Mouse (Mus musculus) heart, adult 2 months (tissue): ENCODE measurements around the gene Maml2. TPM values are rescaled to one million over a fixed set of nuclear protein-coding genes. Genes with fewer than 3 reads are reported as not detected.

Source experiments
- DNase-seq, 2 experiments: peaks; one replicate each; pipeline ENCODE4 v3.0.0; 2021
- H3K27ac ChIP-seq: fragments of 200-600 bp; 2 replicates; pipeline ENCODE4 v1.8.1; 2022
- H3K27me3 ChIP-seq: fragments of 200-500 bp; 2 replicates; pipeline ENCODE4 v1.6.1; 2012; ENCODE audit warnings: mild to moderate bottlenecking, low read length, inconsistent platforms, mixed read lengths; ENCODE audit not compliant: control insufficient read depth, insufficient read depth
- H3K36me3 ChIP-seq: fragments of 200-500 bp; 2 replicates; pipeline ENCODE4 v1.6.1; 2012; ENCODE audit warnings: low read length, inconsistent platforms; ENCODE audit not compliant: control insufficient read depth, insufficient read depth
- H3K4me1 ChIP-seq: fragments of 200-500 bp; 2 replicates; pipeline ENCODE4 v1.6.1; 2011; ENCODE audit warnings: low read length; ENCODE audit not compliant: control insufficient read depth, insufficient read depth
- H3K4me3 ChIP-seq: fragments of 200-600 bp; 2 replicates; pipeline ENCODE4 v1.8.1; 2022
- H3K79me2 ChIP-seq: fragments of 200-500 bp; replicated peaks from 2 replicates; pipeline ENCODE4 v1.6.1; 2012; ENCODE audit warnings: mild to moderate bottlenecking, inconsistent platforms, low read length, moderate library complexity, mixed read lengths; ENCODE audit not compliant: control insufficient read depth, insufficient read depth
- H3K9ac ChIP-seq: fragments of 200-500 bp; 2 replicates; pipeline ENCODE4 v1.6.1; 2012; ENCODE audit warnings: low read depth, mild to moderate bottlenecking, control low read depth, inconsistent platforms, low read length, mixed read lengths
- CTCF ChIP-seq: fragments of 200-600 bp; IDR thresholded peaks from 2 replicates; pipeline ENCODE4 v1.8.1; 2022; ENCODE audit warnings: antibody characterized with exemption, mild to moderate bottlenecking, moderate library complexity
- EP300 ChIP-seq: fragments of 200-500 bp; IDR thresholded peaks from 2 replicates; pipeline ENCODE4 v1.6.1; 2011; ENCODE audit warnings: low read depth, low read length, control low read depth; ENCODE audit not compliant: insufficient read depth
- POLR2A ChIP-seq: fragments of 200-500 bp; IDR thresholded peaks from 2 replicates; pipeline ENCODE4 v1.6.1; 2011; ENCODE audit warnings: mild to moderate bottlenecking, low read depth, low read length, control low read depth; ENCODE audit not compliant: insufficient read depth
- WGBS: fragments of 180-500 bp; shearing (Covaris S2); methylation state at CpG from one replicate; pipeline ENCODE4 v1.1.7; 2018; 5-methylcytosine and 5-hydroxymethylcytosine counted together
- intact Hi-C: fragments of 180-260 bp; cut with DNase I; formaldehyde crosslinking; loops from one replicate; pipeline ENCODE4 v1.15.1; 2025
- polyA plus RNA-seq: library from polyadenylated mRNA; depleted of rRNA; stranded (reverse); fragments of >200 nt; gene quantifications from 2 replicates; pipeline ENCODE4 v1.2.3, GENCODE M21; 2012
- total RNA-seq, 2 experiments: library from RNA; stranded (reverse); gene quantifications; 2 replicates each; pipeline ENCODE4 v1.2.3; 2021

Gene Maml2
- total and polyA plus RNA-seq, 3 experiments, result 4.8 to 6.5 (median 5.7) TPM

DNA sequence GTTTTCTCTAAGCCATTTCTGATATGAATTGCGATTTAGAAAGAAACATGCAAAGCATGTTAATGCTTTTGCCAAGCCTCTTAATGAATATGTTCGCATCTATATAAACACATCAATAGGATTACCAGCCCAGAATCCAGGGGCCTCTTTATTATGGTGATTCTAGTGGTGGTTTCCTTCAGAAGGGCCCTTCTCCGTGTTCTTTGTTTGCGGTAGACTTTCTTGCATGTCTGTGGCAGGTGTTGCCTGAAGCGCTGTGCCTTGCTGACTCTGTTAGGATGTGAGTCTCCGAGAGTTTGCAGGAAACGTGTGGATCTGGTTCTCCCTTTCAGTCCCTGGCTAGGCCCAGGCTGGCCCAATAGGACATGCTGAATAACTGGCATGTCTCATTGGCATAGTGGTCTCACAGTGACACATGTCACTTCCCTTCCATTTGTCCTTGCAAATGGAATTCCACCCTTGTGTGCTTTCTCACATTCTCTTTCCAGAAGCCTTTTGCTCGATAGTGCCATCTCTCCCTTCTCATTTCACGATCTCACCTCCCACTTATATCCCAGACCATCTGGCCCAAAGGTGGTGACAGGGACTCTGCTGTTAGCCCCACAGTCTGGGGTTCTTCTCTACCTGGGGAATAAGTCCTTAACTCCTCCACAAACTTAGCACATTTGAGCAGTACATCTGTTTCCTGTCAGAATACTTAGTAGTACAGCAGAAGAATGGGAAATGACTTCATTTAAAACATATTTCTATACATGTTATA is 224.5 kb downstream of the Maml2 start:
- DNase-seq, result no peak
- H3K4me1 ChIP-seq, result peaks cover 18% of the 10 kb centered on the region
- H3K9ac ChIP-seq, result no peak overlapping the region
- intact Hi-C loops, result no loop called here
- H3K27ac ChIP-seq, result no peak overlapping the region
- no peaks in the 10 kb centered on the region for H3K27me3 ChIP-seq
- WGBS, result 70% methylated on average over 9 of the region's 9 CpGs
- no peaks in the 10 kb centered on the region for H3K79me2 ChIP-seq
- no peak overlapping the region for H3K4me3 ChIP-seq
- TF ChIP-seq POLR2A, result no peak
- TF ChIP-seq CTCF, result no peak
- TF ChIP-seq EP300, result no peak
- H3K36me3 ChIP-seq, result peaks cover 5% of the 10 kb centered on the region; the same call in 1 of the 2 replicates

GRCm38 (mm10) chr9:13523046-13523445 is 225.3 kb downstream of the Maml2 start:
- Histone ChIP-seq H3K4me1 (peaks cover 17% of the 10 kb centered on the region), H3K27me3 (no peaks in the 10 kb centered on the region), H3K4me3 (no peak overlapping the region), H3K9ac (no peak overlapping the region), H3K36me3 (peaks cover 2% of the 10 kb centered on the region; the same call in 1 of the 2 replicates), H3K79me2 (no peaks in the 10 kb centered on the region), H3K27ac (no peak overlapping the region)
- TF ChIP-seq POLR2A, result no peak
- TF ChIP-seq CTCF, result no peak
- no peak for TF ChIP-seq EP300
- intact Hi-C loops, result no loop called here
- DNase-seq, result no peak
- WGBS, result 70% methylated on average over 3 of the region's 3 CpGs

DNA sequence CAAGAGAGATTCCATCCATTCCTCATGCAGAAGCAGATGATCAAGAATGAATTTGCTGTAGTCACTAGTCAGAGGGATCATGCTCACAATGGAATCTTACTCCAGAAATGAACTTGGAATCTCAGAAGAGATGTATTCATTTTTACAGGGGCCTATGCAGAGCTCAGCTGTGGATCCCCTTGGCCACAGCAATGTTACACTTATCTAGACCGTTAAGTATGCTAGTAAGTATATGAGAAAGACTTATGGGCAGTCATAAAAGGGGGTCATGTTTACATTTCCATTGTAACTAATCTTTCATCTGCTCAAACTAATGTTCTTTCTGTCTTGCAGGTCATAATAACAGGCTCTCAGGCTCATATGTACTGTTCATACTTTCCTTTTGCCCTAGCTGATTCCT is 227.3 kb downstream of the Maml2 start:
- H3K9ac ChIP-seq, result no peak overlapping the region
- TF ChIP-seq CTCF (no peak), POLR2A (no peak), EP300 (no peak)
- H3K27ac ChIP-seq, result no peak overlapping the region
- H3K4me3 ChIP-seq, result no peak overlapping the region
- H3K27me3 ChIP-seq, result no peaks in the 10 kb centered on the region
- intact Hi-C loops, result no loop called here
- DNase-seq, result no peak
- H3K36me3 ChIP-seq, result peaks cover 2% of the 10 kb centered on the region; the same call in 1 of the 2 replicates
- 93% methylated on average over 1 of the region's 1 CpGs for WGBS
- peaks cover 11% of the 10 kb centered on the region for H3K4me1 ChIP-seq
- no peaks in the 10 kb centered on the region for H3K79me2 ChIP-seq

DNA sequence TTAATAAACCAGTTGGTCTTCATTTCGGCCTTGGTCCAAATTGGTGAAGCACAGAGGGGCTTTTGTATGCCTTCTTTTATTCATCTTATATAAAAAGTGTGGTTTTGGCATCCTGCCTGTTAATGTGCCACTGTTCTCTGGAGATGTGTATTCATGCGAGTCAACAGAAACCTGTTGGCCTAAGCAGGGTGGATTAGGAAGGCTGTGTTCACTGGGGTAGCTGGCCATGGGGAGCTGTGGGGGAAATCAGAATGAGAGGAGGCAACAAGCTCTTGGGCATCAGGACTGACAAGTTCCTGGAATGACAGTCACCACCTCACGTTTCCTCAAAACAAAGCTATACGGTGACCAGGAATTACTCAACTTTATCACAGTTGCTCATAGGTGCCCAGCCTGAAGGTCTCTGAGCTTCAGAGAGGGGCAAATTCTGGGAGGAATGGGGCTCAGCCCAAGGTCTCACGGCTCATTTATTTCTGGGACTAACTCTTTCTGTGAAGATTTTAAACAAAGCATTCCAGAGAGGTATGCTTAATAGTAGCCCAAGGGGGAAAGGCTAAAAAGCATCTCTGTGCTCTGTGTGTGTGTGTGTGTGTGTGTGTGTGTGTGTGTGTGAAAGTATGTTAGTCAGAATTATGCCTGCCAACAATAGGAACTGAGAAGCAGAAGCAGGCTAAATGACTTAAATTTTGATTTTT is 228.0 kb downstream of the Maml2 start:
- Histone ChIP-seq H3K36me3 (peaks cover 2% of the 10 kb centered on the region; the same call in 1 of the 2 replicates), H3K4me1 (peaks cover 14% of the 10 kb centered on the region), H3K4me3 (no peak overlapping the region), H3K9ac (no peak overlapping the region), H3K27me3 (no peaks in the 10 kb centered on the region), H3K27ac (no peak overlapping the region), H3K79me2 (no peaks in the 10 kb centered on the region)
- WGBS, result 76% methylated on average over 5 of the region's 5 CpGs
- TF ChIP-seq POLR2A, result no peak
- TF ChIP-seq EP300, result no peak
- TF ChIP-seq CTCF, result no peak
- DNase-seq, result no peak
- intact Hi-C loops, result no loop called here

DNA sequence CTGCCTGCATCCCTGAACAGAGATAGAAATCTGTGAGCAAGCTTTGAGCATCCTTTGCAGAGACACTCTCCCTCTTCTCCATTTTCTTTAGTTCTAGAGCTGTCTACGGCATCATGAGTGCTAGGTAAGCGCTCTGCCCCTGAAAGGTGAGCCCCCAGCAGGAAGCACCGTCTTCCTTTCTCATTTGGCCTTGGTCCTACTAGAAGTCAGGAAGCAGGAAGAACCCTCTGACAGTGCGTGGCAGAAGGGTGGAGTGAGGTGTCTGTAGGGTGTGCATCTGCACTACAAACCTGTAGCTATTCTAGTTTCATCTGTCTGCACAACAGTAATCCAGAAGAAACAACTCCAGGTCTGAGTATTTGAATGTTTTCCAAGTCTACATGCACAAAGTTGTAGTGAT is 232.8 kb downstream of the Maml2 start:
- no peak for TF ChIP-seq CTCF
- TF ChIP-seq POLR2A, result no peak
- TF ChIP-seq EP300, result no peak
- DNase-seq, result no peak
- Histone ChIP-seq H3K79me2 (no peaks in the 10 kb centered on the region), H3K4me3 (no peak overlapping the region), H3K4me1 (peaks cover 10% of the 10 kb centered on the region), H3K36me3 (no peaks in the 10 kb centered on the region), H3K27ac (no peak overlapping the region), H3K9ac (no peak overlapping the region), H3K27me3 (no peaks in the 10 kb centered on the region)
- 48% methylated on average over 4 of the region's 4 CpGs for whole genome bisulfite sequencing
- intact Hi-C loops, result no loop called here

DNA sequence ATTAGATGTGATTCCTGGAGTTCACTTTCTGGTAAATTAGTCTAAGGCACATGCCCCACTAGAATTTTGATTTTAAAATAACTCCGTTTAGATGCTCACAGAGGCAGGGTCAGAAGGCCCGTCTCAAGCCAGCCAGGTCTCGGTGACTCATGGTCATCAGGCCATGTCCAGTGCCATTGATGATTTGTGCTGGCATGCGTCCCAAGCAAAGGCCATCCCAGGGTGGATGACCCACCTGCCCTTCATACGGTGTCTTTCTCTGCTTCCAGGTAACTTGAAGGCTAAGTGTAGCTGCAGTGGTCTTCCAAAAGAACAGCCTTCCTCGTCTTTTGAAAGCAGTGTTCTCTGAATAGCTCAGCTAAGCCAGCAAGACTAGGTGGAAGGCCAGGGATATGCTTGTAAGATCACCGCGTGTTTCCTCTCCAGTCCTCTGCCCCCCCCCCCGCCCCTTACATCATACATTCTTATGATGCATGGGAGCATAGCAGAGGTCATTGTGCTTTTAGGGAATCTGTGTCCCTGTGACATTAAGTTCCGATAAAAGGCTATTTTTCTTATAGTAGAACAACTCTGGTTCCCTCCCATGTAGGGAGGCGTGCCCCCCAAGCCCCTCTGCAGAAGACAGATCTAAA is 235.4 kb downstream of the Maml2 start:
- no peak for DNase-seq
- H3K4me1 ChIP-seq, result peaks cover 8% of the 10 kb centered on the region
- no peak overlapping the region for H3K9ac ChIP-seq
- intact Hi-C loops, result no loop called here
- TF ChIP-seq POLR2A (no peak), CTCF (no peak), EP300 (no peak)
- H3K79me2 ChIP-seq, result no peaks in the 10 kb centered on the region
- WGBS, result 38% methylated on average over 11 of the region's 11 CpGs
- peaks cover 6% of the 10 kb centered on the region for H3K36me3 ChIP-seq
- H3K4me3 ChIP-seq, result no peak overlapping the region
- H3K27me3 ChIP-seq, result no peaks in the 10 kb centered on the region
- H3K27ac ChIP-seq, result no peak overlapping the region
